Mouse (Mus musculus) heart, postnatal 10 days (tissue): ENCODE measurements around the gene Smad1. TPM values are rescaled to one million over a fixed set of nuclear protein-coding genes. Genes with fewer than 3 reads are reported as not detected.
A peak's percentile ranks its signal among the peaks of the same experiment; 100 is the strongest.

Experiments used
- DNase-seq, 2 experiments: peaks; one replicate each; pipeline ENCODE4 v3.0.0; 2021
- intact Hi-C: fragments of 180-260 bp; cut with DNase I; formaldehyde crosslinking; loops from one replicate; pipeline ENCODE4 v1.15.1; 2025
- total RNA-seq, 2 experiments: library from RNA; stranded (reverse); gene quantifications; 2 replicates each; pipeline ENCODE4 v1.2.3; 2021

Smad1 gene
- total RNA-seq, 2 experiments from 2014 or later = 32.7 to 33.8 TPM

DNA sequence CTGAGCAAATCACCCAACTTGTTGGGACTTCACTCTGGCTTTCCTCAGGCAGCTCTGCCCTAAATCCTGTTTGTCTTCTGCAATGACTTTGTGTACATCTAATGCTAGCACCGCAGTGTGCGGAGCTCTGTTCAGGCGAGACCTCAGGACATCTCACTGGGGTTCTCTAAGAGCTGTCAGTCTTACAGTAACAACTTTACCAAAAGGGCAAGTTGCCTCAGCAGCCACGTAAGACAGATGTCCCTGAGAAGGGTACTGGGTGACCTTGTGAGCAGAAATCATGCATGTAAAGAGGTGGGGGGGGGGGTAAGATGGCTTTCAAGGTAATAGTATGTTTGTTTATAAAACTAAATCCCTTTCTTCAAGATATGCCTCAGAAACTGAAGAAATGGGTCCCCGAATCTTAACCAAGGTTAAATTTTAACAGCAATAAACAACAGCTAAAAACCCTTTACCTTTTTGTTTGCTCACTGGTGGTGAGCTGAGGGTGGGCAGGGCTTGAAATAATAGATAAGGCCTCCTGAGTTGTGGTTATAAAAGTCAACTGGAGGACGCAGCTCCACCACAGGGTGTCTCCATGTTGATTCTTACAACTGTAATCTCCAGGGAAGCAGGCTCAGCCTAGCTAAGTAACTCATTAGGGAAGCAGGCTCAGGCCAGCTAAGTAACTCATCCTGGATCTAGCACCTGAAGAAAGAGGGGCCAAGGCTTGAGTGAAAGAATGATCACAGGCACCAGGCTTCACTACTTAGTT, 38.4 kb downstream of the Smad1 start:
- intact Hi-C loops = no loop called here
- no peak for DNase-seq

DNA sequence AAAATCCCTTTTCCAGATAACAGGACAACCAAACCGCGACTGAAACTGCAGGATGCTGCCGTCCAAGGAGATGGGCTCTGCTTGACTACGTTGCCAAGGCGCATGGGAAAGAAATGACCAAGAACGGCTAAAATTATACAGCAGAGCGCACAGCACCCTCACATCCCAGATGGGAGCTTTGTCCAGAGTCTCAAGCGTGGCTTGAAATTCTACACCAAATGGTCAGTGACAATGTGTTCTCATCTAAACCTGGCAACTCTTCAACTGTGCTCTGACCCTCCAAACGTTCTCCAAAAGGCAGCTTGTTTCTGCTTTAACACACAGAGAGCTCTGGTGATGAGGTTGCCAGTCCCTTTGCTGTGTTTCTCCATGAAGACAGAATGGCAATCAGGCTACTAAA, 39.0 kb downstream of the Smad1 start:
- peak; percentile 45 to 46 for DNase-seq
- intact Hi-C loops = no loop called here

DNA sequence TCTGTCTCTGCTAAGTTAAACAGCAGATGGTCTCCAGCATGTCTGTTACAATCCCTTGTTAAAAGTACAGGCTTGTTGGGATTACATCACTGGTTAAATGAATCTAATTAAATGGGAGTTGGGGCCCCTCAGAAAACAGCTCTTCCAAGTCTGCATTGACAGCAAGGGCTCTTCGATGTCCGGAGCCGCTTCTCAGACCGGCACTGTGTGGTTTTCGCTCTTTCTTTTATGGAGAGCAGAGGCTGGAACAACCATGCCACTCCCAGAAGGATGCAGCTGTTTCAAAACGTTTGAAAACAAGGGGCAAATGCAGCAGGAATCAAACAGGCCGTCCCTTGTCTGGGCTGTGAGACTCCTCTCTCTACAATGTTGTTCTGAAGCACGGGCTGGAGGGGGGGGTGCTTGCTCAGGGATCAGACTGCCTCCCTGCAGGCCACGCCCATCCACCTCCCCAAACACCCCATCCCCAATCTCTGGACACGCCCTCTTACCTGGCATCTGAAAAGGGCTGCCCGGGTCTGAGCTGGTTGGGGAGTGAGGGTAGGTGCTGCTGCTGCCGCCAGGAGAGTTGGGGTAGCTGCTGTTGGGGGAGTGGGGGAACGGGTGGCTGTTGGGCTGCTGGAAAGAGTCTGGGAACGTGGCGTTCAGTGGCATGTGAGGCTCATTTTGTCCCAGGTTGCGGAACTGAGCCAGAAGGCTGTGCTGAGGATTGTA, 43.4 kb downstream of the Smad1 start:
- intact Hi-C loops = no loop called here
- peak in 1 of 2 experiments; percentile 30 for DNase-seq

DNA sequence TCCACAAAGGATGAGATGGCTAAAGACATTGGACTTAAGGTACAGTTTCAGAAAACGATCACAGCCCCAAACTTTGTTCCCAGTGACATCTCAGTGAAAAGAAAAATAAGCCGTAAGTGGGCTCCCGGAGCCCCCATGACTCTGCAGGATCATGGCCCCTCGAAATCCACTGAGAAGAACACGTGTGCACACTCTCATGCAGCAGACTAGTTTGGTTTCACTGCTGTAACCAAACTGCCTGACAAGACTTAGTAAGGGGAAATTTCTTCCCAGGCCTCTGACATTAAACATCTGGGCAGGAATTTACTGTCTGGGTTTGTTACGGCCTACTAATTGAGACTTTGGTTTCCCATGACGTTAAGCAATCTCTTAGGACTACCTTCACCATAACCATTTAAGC, 45.3 kb downstream of the Smad1 start:
- DNase-seq = no peak
- intact Hi-C loops = loop anchor here (5.0 kb wide), 1 partner anchor 43 kb away; the partner anchor contains the start of gene Smad1

DNA sequence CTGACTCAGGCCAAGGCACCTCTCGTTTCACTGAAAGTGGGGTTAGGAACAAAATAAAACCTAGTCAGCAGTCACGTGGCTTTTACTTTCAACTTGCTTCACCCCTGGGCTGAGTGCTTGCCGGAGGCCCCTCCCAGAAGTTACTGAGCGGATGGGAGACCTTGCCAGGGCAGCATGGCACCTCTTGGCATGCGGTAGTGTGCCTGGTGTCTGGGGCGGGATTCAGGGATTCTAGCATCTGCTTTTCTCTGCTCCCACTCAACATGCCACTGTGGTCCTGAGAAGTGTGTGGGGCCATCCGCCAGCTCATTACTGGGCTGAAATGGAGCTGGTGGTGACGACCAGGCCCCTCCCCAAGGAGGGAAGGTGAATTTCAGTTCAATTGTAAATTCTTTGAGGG, 47.4 kb downstream of the Smad1 start:
- DNase-seq = no peak
- intact Hi-C loops = loop anchor here (5.0 kb wide), 1 partner anchor 45 kb away; the partner anchor contains the start of gene Smad1

DNA sequence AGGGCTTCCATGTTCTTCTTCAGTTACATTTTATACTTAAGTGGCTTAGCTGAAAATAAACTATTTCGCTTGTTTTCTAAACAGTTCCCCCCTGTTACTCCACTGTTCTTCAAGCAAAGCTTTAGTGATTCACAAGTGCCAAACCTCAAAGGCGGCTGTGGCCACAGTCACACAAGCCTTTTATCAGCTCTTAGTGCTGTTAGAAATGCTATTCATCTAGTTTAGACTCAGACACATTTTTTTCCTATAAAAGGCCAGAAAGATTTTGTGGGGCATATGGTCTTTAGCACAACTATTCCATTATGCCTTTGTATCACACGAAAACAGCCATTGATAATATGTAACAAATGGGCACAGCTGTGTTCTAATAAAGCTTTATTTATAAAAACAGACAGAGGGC, 48.5 kb downstream of the Smad1 start:
- no peak for DNase-seq
- intact Hi-C loops = loop anchor here (5.0 kb wide), 1 partner anchor 46 kb away; the partner anchor contains the start of gene Smad1

DNA sequence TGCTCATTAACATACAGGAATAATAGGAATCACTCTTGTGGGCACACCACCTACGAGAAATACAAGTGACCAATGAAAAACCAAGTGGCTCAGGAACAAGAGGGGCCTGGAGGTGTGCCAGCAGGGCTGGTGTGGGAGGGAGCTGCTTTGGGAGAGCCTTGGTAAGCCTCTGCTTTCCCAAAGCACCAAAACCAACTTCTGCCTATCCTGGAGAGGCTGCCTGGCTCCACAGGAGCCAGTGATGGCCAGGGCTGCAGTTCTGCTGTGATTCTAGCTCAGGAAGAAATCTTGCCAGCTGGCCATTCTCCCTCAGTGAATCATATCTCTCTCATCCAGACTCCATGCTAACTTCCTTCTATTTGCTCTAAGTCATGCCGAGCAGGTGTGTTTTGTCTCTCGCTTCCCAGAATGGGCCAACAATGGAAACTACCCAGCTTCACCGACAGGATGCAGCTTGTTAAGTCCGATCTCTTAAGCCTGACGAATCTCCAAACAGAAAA, 49.2 kb downstream of the Smad1 start:
- DNase-seq = peak; percentile 86 to 87
- intact Hi-C loops = loop anchor here (5.0 kb wide), 1 partner anchor 47 kb away; the partner anchor contains the start of gene Smad1

DNA sequence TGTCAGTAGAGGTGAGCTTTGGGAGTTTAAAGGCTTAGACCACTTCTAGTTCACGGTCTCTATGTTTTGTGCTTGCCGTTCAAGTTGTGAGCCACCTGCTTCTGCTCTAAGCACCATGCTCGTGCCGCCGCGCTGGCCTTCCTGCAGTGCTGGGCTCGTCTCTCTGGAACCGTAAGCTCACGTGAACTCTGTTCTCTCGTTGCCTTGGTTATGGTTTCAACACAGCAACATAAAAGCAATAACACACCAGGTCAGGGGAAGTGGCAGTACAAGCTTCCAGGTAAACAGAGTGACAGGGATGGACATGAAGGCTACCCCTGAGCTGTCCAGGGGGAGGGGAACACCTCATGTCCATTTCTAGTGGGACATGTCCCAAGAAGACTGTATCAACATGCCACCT, 52.9 kb downstream of the Smad1 start:
- DNase-seq = no peak
- intact Hi-C loops = no loop called here

DNA sequence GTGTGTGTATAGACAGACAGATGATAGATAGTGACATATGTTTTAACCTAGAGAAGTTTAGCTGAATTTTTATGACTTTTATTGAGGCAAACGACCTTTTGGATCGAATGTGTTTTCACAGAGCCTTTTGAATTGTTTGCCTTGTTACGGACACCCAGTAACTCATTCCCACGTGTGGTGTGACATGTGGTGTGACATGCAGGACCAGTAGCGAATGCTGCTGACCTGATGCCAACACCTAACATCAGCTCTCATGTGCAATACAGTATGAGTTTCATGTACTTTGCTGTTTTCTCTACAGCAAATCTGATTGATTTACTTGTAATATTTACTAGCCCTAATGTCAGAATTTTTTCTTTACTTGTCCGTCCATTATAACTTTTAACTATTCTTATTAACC, 53.5 kb downstream of the Smad1 start:
- intact Hi-C loops = no loop called here
- no peak for DNase-seq

DNA sequence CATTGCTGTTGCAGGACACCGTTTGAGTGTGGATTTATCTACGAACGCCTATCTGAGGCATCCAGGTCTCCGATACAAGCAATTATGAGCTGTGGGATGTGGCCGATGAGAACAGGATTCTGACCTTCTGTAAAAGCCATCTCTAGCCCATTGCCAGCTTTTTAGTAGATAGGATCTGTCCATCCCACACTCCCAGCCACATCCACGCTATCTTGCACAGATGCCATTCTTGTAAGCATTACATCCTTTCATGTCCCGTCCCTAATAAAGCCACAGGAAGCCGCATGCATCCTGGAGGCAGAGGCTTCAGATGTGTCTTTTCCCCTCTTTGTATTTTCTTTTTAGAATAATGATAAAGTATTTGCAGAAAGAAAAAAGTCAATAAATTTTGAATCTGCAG, 58.1 kb downstream of the Smad1 start:
- intact Hi-C loops = loop anchor here (5.0 kb wide), 1 partner anchor 146 kb away; no protein-coding TSS in a partner anchor
- DNase-seq = no peak

DNA sequence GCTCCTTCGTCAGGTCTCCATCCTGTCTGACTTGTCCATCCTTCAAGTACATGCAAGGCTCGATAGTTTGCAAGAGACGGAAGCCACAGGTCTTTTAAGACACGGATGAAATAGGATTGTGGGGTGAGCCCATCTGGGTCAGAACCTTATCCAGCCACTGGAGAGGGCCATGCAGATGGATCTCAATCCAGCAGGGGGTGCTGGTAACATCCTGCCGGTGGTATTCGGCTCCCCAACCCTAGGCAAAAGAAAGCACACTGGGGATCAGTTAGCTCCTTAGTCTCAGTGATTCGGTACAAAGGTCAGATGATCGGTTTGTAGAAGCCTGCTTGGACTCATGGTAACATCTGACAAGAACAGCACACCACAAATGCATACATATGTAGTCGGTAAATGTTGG, 59.8 kb downstream of the Smad1 start:
- intact Hi-C loops = no loop called here
- DNase-seq = peak; percentile 45 to 59

DNA sequence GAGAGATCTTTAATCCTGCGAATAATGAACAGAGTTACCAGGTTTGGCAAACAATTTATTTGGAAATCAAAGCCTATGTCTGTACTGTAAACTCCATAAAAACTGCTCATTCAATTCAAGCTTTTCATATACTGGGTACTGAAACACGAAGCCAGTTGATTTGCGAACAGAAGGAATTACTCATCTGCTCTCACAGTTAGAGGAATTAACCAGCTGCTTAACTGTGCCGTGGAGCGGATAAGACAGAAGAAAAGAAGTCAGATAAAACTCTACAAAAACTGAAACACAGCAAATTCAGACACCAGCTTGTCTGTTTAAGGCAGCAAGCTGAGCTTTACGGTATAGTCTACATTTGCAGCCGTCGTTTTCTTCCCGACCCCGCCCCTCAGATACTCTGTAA, 60.7 kb downstream of the Smad1 start:
- DNase-seq = no peak
- intact Hi-C loops = no loop called here

DNA sequence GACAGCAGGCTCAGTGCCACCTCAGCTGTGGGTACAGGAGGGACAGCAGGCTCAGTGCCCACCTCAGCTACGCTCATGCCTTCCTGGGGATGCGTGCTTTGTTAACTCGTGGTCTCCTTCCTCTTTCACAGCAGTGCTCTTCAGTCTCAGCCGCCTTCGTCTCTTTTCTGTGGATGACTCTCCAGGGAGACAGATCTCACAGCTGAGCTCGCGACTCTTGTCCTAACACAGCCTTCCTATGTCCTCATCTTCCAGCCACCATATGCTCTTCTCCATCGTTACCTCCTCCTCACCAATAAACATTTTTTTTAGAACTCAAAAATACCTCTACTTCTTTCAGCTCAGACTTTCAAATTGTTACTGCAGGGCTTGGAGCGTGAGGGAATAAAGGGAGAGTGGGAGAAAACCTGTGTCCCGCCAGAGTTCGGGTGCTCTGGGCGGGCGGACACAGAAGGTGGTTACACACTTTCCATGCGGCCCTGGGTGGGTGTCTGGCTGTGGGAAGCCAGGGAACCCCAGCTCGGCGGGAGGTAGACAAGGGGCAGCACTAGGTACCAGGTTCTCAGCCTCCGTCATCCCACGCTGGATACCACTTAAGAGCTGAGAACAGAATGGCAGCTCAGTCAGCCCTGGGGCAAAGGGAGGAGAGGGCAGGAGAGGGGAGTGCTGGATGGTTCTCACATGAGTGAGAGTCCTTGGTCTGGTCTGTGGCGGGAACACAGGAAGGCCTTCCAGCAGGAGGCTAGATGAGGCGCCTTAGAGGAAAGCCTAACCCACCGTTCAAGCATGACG, 67.0 kb downstream of the Smad1 start:
- DNase-seq = no peak
- intact Hi-C loops = no loop called here

DNA sequence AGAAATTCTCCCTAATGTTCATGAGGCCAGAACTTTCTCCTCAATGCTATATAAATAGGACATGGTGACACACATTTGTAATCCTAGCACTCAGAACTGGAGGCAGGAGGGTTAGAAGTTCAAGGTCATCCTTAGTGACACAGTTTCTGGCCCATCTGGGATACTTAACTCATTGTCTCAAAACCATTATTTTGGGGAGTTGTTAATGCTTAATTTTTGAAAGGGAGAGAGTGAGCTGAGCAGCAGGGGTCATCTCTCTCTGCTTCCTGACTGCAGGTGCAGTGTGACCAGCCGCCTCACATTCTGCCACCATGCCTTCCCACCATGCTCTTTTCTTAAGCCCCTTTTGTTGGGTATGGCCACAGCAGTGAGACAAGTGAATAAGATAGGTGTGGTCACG, 67.7 kb downstream of the Smad1 start:
- intact Hi-C loops = no loop called here
- DNase-seq = no peak

DNA sequence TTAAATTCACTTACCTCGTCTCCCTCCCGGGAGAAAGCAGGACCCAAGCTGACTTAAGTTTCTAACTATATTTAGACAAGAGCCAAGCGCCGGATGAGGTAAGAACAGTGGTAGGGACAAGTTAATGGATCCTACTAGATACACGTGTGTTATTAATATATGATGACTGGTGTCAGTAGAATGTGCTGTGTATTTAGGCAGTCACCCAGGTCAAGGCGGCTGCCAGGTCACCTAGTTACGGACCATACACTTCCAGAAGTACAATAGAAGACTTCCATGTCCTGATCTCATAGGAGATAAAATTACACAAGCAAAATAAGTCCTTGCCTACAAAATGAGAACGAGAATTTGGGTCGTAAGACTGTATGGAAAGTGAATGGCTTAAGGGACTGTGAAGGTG, 68.3 kb downstream of the Smad1 start:
- peak in 1 of 2 experiments; percentile 50 for DNase-seq
- intact Hi-C loops = no loop called here

DNA sequence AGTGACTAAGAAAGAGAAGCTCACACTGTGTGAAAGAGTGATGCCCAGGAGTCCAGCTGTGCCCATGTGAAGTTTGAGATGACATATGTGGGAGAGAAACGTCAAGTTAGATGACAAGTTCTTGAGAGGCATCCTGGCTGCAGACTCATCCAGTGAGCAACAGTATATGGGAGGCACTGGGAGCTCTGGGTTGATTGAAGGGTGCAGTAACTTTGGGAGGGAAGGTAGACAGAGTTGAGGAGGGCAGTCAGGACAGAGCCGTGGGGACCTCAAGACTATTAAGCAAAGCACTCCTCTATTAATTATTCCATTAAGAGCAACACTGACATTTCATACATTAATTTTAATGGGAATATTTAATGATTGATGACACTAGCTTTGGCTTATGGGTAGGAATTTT, 69.6 kb downstream of the Smad1 start:
- intact Hi-C loops = no loop called here
- DNase-seq = no peak

DNA sequence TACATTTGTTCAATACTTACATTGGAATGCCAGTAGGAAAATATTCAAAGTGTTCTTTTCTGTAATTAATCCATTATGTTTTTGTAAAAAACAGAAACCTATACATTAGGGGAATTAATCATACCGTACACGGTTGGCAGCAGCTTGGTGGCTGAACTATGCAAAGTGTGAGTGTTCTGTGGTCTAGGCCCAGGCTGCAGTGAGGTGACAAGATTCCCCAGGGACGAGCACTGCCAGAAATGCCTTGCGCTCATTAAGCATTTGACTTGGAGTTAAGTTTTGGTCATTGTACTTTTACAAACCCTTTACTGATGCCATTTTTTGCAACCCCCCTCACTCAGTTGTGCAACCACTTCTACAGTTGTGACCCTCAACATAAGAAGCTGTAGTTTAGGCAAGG, 70.1 kb downstream of the Smad1 start:
- intact Hi-C loops = no loop called here
- DNase-seq = no peak

DNA sequence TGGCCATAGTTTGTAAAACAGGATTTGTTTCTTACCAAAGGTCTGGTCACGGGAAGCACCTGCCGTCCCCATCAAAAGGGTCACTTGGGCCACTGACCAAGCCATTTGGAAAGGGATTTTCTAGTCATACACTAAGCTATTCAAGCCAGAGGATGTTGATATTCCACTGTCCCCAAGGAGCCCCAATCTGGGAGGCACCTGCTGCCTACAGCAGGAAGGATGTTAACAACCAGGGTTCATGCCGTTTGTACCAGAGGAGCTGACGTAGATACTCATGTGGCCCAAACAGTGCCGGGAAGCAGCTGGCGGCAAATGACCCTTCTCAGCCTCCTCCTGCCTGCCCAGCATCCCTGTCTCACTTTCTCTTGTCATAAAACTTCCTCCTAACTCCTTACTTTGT, 73.8 kb downstream of the Smad1 start:
- DNase-seq = peak in 1 of 2 experiments; percentile 40
- intact Hi-C loops = no loop called here

DNA sequence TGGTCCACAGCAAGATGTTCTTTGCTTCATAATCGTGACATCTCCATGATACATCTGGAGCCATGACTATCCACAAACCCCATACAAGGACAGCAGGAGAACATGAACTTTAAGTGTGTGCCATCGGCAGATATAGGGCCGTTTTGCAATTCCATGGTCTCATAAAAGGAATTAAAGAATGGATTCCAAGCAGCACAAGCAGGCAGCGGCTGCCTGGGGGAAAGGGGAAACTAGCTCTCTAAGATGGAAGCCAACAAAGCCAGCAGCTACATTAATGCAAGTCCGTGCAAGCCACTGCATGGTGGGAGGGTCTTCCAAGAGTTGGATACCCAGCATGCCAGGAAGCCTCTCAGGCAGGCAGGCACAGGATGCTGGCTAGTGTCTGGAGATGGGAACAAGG, 74.4 kb downstream of the Smad1 start:
- intact Hi-C loops = no loop called here
- no peak for DNase-seq

DNA sequence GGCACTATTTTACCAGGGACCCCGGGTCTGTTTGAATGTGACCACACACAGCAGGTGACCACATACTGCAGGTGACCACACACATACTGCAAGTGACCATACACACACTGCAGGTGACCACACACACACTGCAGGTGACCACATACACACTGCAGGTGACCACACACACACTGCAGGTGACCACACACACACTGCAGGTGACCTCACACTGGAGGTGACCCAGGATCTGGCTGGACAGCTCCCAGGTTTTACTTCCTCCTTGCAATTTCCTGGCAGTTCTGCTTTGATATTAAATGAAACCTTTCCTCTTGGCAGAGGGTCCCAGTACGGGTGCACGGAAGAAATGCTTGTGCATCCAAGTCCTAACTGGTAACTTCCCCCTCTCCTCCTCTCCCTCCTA, 75.3 kb downstream of the Smad1 start:
- no peak for DNase-seq
- intact Hi-C loops = no loop called here

DNA sequence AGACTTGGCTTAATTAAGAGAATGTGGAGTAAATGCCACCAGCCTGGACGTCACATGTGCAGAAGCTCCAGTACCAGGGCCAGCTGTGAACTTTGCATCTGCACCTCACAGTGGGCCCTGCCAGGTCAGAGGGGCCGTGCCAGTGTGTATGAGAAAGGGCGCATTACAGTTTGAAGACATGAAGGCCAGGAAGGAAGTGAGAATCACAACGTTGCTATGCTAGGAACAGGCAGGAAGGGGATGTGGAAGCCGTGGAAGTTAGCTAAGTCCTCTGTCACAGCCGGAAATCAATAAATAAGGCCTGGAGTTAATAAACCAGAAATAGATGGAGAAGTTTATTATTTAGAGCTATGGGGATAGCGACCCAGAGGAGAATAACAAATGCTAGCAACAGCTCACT, 76.2 kb downstream of the Smad1 start:
- peak; percentile 17 to 26 for DNase-seq
- intact Hi-C loops = loop anchor here (2.0 kb wide), 1 partner anchor 20 kb away; no protein-coding TSS in a partner anchor
